9 mouse cellular contexts compared by ENCODE assay signal in the genomic region with DNA sequence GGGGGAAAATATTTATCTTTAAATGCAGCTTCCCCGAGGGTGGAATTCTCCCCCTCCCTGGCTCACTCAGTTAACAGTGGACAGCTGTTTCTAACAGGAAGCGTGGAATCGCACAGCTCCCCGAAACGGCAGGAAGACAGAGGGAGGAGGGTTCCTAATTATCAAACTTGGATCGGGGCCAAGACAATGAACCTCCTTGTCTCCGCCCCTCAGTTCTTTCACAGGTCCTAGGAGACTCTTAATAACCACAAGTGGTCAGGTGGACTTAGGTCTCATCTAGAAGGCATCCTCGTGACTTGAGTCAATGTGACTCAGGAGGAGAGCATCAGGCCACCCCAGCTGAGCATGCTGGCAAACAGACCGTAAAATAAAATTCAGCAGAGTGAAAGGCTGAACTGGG. TPM values are rescaled to one million over a fixed set of nuclear protein-coding genes. Genes with fewer than 3 reads are reported as not detected.
A peak's percentile ranks its signal among the peaks of the same experiment; 100 is the strongest.
DNase-seq lines count a peak whose midpoint lies in the region; ATAC-seq and TF ChIP-seq lines count a peak whose summit lies in the region.
"Had no signal": no experiment of that assay in that cellular context is flagged by ENCODE, and none has a peak within 500 bp of the region (broad histone marks: within the 10 kb centered on the region; RNA-seq: fewer than 3 reads in every experiment).

No protein-coding gene starts in this region.

- peaks cover 24% of the 10 kb centered on the region for H3K4me1 ChIP-seq in embryonic facial prominence, embryonic 14.5 days (ENCODE audit: control insufficient read depth, insufficient read depth, low read length)
- peaks cover 23 to 30% of the 10 kb centered on the region in 2 experiments for H3K4me1 ChIP-seq in heart, embryonic 14.5 days (ENCODE audit: control insufficient read depth in 2 of 2, insufficient read depth in 2 of 2, low read length in 2 of 2)
- H3K4me1 ChIP-seq in kidney, postnatal 0 days (replicated peaks; ENCODE audit: insufficient read depth, low read length): peaks cover 19% of the 10 kb centered on the region
- H3K4me1 ChIP-seq in stomach, embryonic 15.5 days: peaks cover 15% of the 10 kb centered on the region

- H3K9me3 ChIP-seq in embryonic facial prominence, embryonic 14.5 days (ENCODE audit: control insufficient read depth, low read length): no peaks in the 10 kb centered on the region
- H3K9me3 ChIP-seq in heart, embryonic 14.5 days (ENCODE audit: control insufficient read depth, low read length): no peaks in the 10 kb centered on the region
- H3K9me3 ChIP-seq in kidney, postnatal 0 days (replicated peaks; ENCODE audit: low read length): no peaks in the 10 kb centered on the region
- H3K9me3 ChIP-seq in stomach, embryonic 15.5 days: no peaks in the 10 kb centered on the region

- 2% methylated on average over 9 of the region's 9 CpGs for WGBS in embryonic facial prominence, embryonic 14.5 days
- 18% methylated on average over 9 of the region's 9 CpGs for WGBS in heart, embryonic 14.5 days
- 2% methylated on average over 9 of the region's 9 CpGs for WGBS in kidney, postnatal 0 days
- WGBS in stomach, embryonic 15.5 days: 8% methylated on average over 9 of the region's 9 CpGs

- peak overlapping the region; percentile 38; the same call in 1 of the 2 replicates for H3K4me2 ChIP-seq in embryonic facial prominence, embryonic 14.5 days (ENCODE audit: low read depth, low read length)
- H3K4me2 ChIP-seq in heart, embryonic 14.5 days (ENCODE audit: low read length): peak overlapping the region; percentile 31; the same call in 1 of the 2 replicates
- H3K4me2 ChIP-seq in kidney, postnatal 0 days (ENCODE audit: low read length): 0 out of 2 replicates have a peak overlapping the region, but pooled peaks have one; percentile 2
- peak overlapping the region; percentile 31 for H3K4me2 ChIP-seq in stomach, embryonic 15.5 days

- no peaks in the 10 kb centered on the region for H3K36me3 ChIP-seq in embryonic facial prominence, embryonic 14.5 days (ENCODE audit: control insufficient read depth, insufficient read depth, low read length)
- no peaks in the 10 kb centered on the region for H3K36me3 ChIP-seq in heart, embryonic 14.5 days (ENCODE audit: control insufficient read depth, insufficient read depth, low read length)
- no peaks in the 10 kb centered on the region for H3K36me3 ChIP-seq in kidney, postnatal 0 days (ENCODE audit: insufficient read depth, low read length)
- H3K36me3 ChIP-seq in stomach, embryonic 15.5 days: no peaks in the 10 kb centered on the region

- peak overlapping the region; percentile 72 for H3K27ac ChIP-seq in embryonic facial prominence, embryonic 14.5 days (replicated peaks; ENCODE audit: low read depth, low read length)
- peak overlapping the region; percentile 61 to 75 for H3K27ac ChIP-seq in heart, embryonic 14.5 days (replicated peaks in 1 of 2; ENCODE audit: control insufficient read depth in 1 of 2, insufficient read depth in 1 of 2, low read depth in 2 of 2, low read length in 2 of 2)
- peak overlapping the region; percentile 82 for H3K27ac ChIP-seq in kidney, postnatal 0 days
- H3K27ac ChIP-seq in stomach, embryonic 15.5 days: peak overlapping the region; percentile 64

- ATAC-seq in embryonic facial prominence, embryonic 14.5 days (ENCODE audit: low read depth): peak; percentile 76
- peak; percentile 64 for ATAC-seq in heart, embryonic 14.5 days (ENCODE audit: insufficient number of reproducible peaks, insufficient read depth, low FRiP score, low read depth)
- ATAC-seq in kidney, postnatal 0 days (replicated peaks; ENCODE audit: low FRiP score, low read depth): peak; percentile 80
- peak; percentile 51; the same call in 1 of the 2 replicates for ATAC-seq in stomach, embryonic 15.5 days (ENCODE audit: insufficient read depth, low FRiP score, low read depth)

- no peak for TF ChIP-seq CTCF in kidney, postnatal 0 days (IDR thresholded peaks at IDR 0.05; ENCODE audit: low read depth)

- H3K9ac ChIP-seq in embryonic facial prominence, embryonic 14.5 days (ENCODE audit: low read depth, low read length): peak overlapping the region; percentile 12; the same call in 1 of the 2 replicates
- H3K9ac ChIP-seq in heart, embryonic 14.5 days (ENCODE audit: low read length): peak overlapping the region; percentile 38; the same call in 1 of the 2 replicates
- 0 out of 2 replicates have a peak overlapping the region, but pooled peaks have one; percentile 23 for H3K9ac ChIP-seq in kidney, postnatal 0 days (ENCODE audit: low read depth, low read length)
- H3K9ac ChIP-seq in stomach, embryonic 15.5 days: no peak overlapping the region

- intact Hi-C loops in left cerebral cortex, postnatal 10 days (cut with DNase I): no loop called here

- peak; percentile 85 for DNase-seq in MN1 (ENCODE audit: low spot score)
- DNase-seq in embryonic facial prominence, embryonic 14.5 days (ENCODE audit: low spot score): peak; percentile 87
- peak; percentile 90 for DNase-seq in kidney, postnatal 0 days (ENCODE audit: low spot score)
- peak; percentile 77 for DNase-seq in lung, postnatal 10 days
- DNase-seq in left cerebral cortex, postnatal 10 days (ENCODE audit: extremely low spot score in 1 of 2, low spot score in 2 of 2): no peak
- no peak for DNase-seq in frontal cortex, postnatal 25 days (ENCODE audit: low spot score in 2 of 2)

- H3K4me3 ChIP-seq in embryonic facial prominence, embryonic 14.5 days (ENCODE audit: low read depth, low read length): no peak overlapping the region
- H3K4me3 ChIP-seq in heart, embryonic 14.5 days (ENCODE audit: control insufficient read depth in 1 of 2, insufficient read depth in 1 of 2, low read depth in 1 of 2, low read length in 2 of 2): no peak overlapping the region
- H3K4me3 ChIP-seq in kidney, postnatal 0 days (replicated peaks; ENCODE audit: low read depth, low read length): no peak overlapping the region
- no peak overlapping the region for H3K4me3 ChIP-seq in stomach, embryonic 15.5 days (replicated peaks)
- H3K4me3 ChIP-seq: erythroblast, embryonic 14.5 days had no signal

- H3K27me3 ChIP-seq in embryonic facial prominence, embryonic 14.5 days (replicated peaks; ENCODE audit: control insufficient read depth, insufficient read depth, low read length): no peaks in the 10 kb centered on the region
- H3K27me3 ChIP-seq in heart, embryonic 14.5 days (ENCODE audit: control insufficient read depth, insufficient read depth, low read length): no peaks in the 10 kb centered on the region
- H3K27me3 ChIP-seq in kidney, postnatal 0 days (ENCODE audit: insufficient read depth, low read length): no peaks in the 10 kb centered on the region
- no peaks in the 10 kb centered on the region for H3K27me3 ChIP-seq in stomach, embryonic 15.5 days (replicated peaks)

RNA-seq across cellular contexts. Expression of gene Rere, which starts 8.7 kb away (rescaled TPM):
- 28.7 and 32.0 TPM in 2 replicates for polyA plus RNA-seq in embryonic facial prominence, embryonic 14.5 days (2014; fragmentation: Nextera tagmentation; extraction: Ambion mirVana)
- 25.9 and 28.5 TPM in 2 replicates for polyA plus RNA-seq in heart, embryonic 14.5 days (2014; fragmentation: Nextera tagmentation; extraction: Ambion mirVana)
- 29.1 and 29.8 TPM in 2 replicates for polyA plus RNA-seq in kidney, postnatal 0 days (2015; fragmentation: Nextera tagmentation; extraction: Ambion mirVana)
- polyA plus RNA-seq in stomach, embryonic 15.5 days (2015; fragmentation: Nextera tagmentation; extraction: Ambion mirVana): 23.7 and 33.3 TPM in 2 replicates
- total RNA-seq in left cerebral cortex, postnatal 10 days (2021): 10 to 100 TPM; 85.3 to 88.9 TPM

RNA-seq across cellular contexts. Expression of gene Eno1, which starts 36.2 kb away (rescaled TPM):
- 1,320 and 1,483 TPM in 2 replicates for polyA plus RNA-seq in embryonic facial prominence, embryonic 14.5 days (2014; fragmentation: Nextera tagmentation; extraction: Ambion mirVana)
- 1,771 and 1,859 TPM in 2 replicates for polyA plus RNA-seq in heart, embryonic 14.5 days (2014; fragmentation: Nextera tagmentation; extraction: Ambion mirVana)
- 1,062 and 1,157 TPM in 2 replicates for polyA plus RNA-seq in kidney, postnatal 0 days (2015; fragmentation: Nextera tagmentation; extraction: Ambion mirVana)
- polyA plus RNA-seq in stomach, embryonic 15.5 days (2015; fragmentation: Nextera tagmentation; extraction: Ambion mirVana): 1,302 and 1,597 TPM in 2 replicates
- total RNA-seq in left cerebral cortex, postnatal 10 days (2021): 100 to 1,000 TPM; 308 to 325 TPM

Comparison
In these comparisons a context has a peak if more than half of its experiments do, and no peak if none do; other contexts are left out.
1. DNase-seq: peak in MN1 (single experiment), embryonic facial prominence, embryonic 14.5 days (single experiment), kidney, postnatal 0 days (single experiment) and lung, postnatal 10 days (single experiment); none in left cerebral cortex, postnatal 10 days (0 of 2) and frontal cortex, postnatal 25 days (0 of 2).
2. Peak in every context shown above with its lines, with median percentiles within 50 percentile points of each other: ATAC-seq, H3K27ac ChIP-seq and H3K4me2 ChIP-seq.